Mouse (Mus musculus): ENCODE data around the gene Map3k5.

Map3k5 gene

DNA sequence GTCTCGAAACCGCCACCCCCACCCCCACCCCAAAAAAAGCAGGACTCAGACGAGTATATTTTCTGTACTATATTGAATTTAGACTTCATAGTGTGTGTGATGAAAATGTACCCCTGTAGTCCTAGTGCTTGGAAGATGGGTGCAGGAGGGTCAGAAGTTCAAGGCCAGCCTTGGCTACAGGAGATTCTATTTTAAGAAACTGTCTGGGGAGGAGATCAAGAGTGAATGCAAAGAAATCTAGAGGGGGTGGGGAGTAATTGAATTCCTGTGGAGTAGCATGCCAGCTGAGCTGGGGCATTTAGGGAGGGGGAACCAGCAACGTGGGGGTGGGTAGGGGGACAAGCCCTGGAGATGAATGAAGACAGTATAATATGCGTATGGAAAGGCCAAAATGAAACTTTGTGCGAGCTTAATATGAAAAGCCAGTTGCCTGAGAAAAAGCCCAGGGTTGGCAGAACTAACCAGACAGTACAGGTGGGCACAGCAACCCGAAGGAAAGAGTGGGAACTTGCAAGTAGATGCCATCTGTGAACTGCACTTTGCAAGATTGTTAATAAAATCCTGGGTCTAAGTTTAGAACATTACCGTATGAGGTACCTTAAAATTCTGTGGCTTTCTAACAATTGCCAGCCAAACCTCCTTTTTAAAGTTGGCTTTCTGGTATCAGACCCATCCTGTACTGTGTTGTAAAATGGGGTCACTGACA, 222.9 kb downstream of the Map3k5 start:
- no peak for DNase-seq (ENCODE audit: low read depth)

DNA sequence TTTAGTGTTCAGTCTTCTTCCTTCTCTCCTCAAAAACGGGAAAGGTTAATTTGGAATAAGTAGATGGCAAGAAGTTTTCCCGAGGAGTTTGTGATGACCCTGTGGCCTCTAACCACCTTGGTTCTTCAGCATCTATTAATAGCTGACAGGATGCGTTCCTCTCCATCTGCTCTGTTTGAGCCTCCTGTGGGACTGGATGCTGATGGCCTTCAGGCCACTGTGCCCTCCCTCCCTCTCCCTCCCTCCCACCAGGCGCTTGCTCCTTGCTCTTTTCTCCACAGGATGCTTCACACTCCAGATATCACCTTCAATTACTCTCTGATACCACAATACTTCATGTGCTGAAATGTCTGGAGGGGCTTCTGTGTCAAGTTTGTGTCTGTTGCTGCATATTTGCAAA, 224.5 kb downstream of the Map3k5 start:
- DNase-seq (ENCODE audit: low read depth): no peak

DNA sequence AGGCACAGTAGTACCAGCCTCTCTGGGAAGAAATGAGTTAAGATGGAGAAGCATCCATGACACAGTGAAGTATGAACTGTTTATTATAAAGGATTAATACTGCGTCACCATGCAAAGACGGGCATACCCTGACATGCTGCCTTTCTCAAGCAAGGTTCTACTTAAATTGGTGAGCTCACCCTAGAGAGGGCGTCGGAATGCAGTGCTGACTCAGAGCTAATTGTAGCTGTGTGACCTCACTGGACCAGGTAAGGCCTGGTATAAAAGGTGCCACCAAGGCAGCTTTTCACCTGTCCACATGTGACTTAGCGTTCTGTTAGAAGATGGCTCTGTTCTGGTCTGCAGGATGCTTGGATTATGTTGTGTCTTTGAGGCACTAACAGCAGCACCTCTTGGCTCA, 225.0 kb downstream of the Map3k5 start:
- DNase-seq (ENCODE audit: low read depth): no peak

DNA sequence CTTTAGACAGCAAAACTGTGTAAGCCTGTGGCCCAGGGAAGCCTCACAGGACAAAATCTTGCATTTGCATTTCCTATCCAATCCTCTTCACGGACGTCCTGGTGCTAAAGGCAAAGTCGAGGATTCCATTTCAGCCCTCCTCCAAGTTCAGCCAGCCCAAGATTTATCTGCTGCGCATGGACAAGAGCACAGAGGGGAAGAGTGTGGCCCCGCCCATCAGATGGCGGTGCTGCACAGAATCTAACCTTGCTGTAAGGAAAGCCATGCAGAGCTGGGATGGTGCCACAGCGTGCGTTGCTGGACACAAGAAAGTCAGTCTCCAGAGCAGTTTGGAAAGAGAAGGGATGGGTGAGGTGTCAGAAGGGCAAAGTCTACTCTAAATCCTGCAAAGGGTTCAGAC, 226.6 kb downstream of the Map3k5 start:
- DNase-seq (ENCODE audit: low read depth): no peak

DNA sequence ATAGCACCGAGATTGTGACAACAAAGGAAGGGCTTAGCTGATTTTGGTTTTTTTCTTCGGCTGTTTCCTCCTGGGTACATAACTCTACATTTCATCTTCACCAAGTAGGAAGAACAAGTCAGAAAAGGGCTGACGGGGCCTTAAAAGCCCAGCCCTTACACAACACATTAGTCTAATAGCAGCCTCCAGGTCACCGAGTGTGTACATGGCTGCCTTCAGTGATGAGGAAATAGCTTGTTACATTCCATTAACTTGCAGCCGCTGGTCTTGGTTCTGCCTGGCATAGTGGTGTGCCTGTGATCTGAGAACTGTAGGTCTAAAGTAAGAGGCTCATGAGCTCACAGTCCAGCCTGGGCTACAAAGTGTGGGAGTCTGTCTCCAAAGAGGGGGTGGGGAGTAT, 230.5 kb downstream of the Map3k5 start:
- DNase-seq (ENCODE audit: low read depth): no peak

DNA sequence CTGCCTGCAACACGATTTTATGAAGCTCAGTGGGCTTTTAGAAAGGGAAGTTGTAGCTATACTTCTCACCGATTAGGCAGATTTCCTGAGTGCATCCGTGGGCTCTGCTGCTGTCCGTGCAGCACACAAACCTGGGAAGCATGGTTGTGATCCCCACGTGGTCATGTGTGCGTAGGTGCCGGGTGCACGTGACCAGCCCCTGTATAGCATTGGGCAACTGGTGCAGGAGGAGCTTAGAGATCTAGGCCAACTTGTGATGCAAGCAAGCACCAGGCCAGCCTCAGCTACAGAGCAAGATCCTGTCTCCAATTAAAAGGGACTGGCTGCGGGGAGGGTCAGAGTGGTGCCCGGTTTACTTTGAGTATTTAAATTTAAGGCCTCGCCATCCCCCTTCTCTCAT, 232.5 kb downstream of the Map3k5 start:
- DNase-seq (ENCODE audit: low read depth): no peak

DNA sequence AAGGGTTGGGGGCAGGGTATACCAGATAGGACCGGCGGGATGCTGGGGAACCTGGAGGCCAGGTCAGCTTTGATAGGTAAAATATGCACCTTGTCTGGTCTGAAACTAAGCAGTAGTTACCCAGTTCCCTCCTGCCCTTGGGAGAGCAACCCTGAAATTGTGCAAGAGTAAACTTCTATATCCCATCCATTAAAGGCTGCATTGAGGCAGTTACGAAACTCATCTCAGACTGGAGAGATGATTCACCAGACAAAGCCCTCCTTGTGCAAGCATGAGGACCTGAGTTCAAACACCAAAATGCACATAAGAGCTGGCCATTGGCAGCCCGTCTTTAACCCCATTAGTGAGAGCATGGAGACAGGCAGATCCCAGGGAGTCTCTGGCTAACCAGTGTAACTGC, 233.2 kb downstream of the Map3k5 start:
- no peak for DNase-seq (ENCODE audit: low read depth)

DNA sequence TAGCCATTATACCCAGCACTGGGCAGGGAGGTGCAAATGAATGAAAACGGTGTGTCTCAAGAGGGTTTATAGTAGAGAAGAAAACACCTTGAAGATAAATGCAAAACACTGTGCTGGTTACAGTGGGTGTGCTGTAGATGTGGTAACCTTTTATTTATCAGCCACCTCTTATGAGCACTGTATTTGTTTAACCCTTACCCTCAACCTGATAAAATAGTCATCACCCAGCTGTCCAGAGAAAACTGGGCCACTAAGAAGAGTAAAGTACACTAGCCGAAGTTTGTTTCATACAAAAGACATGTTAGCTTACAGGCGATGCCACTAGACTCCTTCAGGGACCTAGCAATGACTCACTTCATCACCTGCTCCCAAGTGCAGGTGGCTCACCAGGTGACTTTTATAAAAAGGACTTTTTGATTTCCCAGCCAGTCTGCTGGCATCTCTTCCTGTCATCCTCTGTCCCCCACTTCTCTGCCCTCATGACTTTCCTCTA, 235.0 kb downstream of the Map3k5 start:
- no peak for DNase-seq (ENCODE audit: low read depth)

DNA sequence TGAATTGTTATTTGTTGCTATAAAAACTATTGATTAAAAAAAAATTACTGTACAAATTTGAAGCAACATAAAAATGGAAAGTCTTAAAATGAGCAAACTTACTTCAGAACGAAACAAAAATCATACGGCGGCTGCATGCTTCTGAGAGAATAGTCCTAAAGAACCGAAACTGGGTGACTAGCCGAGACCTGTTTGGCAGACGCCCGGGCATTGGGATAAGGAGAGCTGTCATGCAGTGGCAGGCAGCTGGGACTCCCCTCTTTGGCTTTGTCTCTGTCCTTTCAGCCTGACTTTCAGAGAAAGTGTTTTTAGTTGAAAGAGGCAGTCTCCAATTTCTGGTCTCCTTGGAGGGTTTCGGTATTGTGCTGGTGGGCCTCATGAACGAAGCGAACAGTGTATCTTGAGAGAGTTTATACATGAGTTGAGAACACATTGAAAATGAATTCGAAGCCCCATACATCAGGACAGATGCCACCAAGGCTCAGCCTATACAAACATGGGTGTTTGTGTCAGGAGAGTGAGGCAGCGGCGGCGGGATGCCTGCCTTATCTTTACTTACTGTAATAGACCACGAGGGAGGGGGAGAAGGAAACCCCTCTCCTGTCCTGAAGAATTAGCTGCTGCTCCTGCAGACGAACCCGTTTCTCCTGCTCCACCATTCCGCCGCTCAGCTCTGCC, 235.8 kb downstream of the Map3k5 start:
- no peak for DNase-seq (ENCODE audit: low read depth)

DNA sequence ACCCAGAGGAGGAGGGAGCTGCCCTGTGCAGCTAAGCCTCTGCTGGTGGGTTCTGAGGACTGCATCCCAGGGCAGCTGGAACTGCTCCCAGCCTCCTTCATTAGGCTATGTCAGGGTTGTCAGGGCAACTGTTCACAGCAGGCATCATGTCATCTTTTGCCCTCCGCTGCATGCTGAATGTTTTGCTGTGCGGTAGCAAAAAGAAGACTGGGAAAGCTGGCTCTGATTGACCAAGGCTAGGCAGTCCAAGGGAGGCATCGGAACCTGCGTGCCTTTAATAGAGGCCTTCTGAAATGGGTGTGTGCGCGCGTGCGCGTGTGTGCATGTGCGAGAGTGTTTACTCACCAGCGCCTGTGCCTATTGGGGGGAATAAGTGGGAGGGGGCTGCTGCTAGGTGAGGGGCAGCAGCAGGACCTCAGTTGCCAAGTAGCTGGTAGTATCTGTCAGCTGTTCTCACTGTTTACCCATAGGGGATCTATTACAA, 236.4 kb downstream of the Map3k5 start:
- DNase-seq (ENCODE audit: low read depth): no peak

DNA sequence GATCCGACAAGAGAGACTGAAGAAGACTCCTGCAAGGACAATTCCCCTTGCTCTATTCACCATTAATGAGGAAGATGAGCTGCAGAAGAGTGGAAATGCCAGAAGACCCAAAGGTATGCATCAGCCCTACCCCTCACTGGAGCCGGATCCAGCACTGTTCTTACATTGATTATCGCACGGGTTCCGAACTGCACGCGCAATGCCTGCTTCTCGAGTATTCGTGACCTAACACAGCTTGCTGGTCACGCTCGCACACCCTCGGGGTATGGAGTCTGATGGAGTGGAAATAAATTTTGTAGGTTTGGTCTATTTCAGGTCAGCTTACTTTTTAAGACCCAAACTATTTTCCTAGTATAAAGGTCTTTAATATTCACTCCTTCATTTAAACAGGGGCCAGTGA, 236.9 kb downstream of the Map3k5 start:
- DNase-seq (ENCODE audit: low read depth): no peak

DNA sequence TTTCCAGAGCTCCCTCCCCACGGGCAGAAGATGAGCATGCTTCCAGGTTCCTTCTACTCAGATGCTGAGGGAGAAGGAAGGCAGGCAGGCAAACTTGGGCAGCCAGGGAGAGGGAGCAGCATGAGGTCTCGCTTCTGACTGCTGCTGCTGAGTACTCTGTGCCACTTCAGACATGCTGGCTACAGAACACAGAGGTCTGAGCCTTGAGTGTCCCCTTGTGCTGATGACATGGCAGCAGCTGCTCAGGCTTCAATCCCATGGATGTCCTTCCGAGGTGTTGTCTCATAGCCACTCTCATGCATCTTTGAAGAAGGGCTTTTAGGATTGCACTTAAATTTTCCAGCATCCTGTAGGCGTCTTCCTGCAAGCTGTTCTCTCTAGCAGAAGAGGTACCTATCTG, 237.5 kb downstream of the Map3k5 start:
- DNase-seq (ENCODE audit: low read depth): no peak

DNA sequence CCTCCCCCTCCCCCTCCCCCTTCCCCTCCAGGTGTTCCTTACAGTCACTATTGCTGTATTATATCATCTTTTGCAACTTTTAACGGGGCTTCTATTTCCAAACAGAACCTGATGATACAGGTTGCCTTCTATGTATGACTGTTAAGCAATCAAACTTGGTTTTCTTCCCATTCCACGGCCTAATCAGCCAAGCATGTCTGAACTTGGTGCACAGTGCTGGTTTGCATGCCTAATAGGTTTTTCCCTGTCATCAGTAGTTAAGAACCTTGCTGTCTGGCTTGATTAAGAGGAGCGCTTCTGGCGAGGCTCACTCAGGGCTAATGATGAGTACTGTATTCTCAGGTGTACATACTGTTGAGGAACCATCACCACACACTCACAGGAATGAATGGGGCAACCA, 239.5 kb downstream of the Map3k5 start:
- DNase-seq (ENCODE audit: low read depth): no peak

DNA sequence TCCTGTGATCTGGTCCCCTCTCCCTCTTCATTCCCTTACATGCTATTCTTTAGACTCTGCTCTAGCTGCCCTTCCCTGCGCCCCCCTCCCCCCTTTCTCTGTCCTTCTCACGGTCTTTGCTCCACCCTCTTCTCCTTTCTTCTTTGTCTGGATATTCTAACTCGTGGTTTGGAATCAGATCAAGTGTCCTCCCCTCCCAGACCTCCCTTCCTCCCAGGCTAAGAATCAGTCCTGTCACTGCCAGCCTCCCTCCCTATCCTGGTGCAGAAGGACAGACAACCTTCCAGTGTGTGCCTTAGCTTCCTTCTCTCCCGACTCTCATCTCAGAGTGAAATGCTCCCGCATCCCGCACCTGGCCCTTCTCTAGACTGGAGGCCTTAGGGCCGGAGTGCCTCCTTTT, 241.8 kb downstream of the Map3k5 start:
- no peak for DNase-seq (ENCODE audit: low read depth)

DNA sequence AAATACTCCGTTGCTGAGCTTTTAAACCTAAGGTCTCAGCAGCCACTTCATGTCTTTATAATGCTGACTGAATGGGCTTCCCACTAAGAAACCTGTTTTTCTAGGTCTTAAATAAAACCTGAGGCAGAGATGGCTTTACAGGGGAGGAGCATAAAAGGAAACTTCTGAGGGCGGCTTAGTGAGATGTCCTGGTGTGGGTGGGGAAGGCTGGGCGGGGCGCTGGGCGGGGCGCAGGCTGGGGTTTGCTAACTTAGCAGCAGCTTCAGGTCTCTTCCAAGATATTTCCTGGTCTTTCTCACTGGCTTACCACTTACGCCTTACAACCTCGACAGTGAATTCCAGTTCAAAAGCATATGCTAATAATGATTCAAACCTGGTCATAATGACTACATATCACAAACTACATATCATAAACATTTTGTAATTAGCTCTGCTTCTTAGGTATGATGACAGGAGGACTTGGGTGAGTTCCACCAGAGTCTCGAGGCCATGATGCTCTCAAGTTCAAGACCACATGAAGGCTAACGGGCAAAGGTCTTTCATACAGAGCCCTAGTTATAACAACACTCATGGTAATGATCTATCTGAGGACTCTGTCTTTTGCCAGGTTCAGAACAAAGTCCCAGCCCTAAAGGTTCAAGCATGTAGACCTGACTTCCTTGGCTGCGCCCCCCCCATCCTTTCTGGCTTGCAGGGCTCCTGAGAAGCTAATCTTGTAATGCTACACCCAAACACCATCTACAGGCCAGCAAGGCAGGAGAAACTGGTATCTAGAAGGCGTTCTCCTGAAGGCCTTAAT, 244.7 kb downstream of the Map3k5 start:
- no peak for DNase-seq (ENCODE audit: low read depth)

DNA sequence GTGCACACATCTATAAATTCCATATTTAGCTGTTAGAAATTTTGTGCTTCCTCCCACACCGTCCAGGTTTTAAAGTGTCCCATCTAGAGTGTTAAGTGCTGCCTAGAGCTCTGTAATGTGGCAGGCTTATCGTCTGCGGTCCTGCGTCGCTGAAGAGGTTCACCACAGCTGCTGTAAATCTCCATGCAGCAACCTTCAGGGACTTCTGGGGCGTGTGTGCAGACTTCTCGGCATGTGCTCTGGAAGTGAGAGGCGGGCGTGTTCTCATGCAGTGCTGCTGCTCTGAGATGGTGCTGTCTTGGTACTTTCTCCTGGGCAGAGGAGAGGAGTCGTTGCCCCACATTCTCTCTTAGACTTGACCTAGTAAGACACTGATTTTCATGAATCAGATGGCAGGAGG, 246.9 kb downstream of the Map3k5 start:
- DNase-seq (ENCODE audit: low read depth): no peak

DNA sequence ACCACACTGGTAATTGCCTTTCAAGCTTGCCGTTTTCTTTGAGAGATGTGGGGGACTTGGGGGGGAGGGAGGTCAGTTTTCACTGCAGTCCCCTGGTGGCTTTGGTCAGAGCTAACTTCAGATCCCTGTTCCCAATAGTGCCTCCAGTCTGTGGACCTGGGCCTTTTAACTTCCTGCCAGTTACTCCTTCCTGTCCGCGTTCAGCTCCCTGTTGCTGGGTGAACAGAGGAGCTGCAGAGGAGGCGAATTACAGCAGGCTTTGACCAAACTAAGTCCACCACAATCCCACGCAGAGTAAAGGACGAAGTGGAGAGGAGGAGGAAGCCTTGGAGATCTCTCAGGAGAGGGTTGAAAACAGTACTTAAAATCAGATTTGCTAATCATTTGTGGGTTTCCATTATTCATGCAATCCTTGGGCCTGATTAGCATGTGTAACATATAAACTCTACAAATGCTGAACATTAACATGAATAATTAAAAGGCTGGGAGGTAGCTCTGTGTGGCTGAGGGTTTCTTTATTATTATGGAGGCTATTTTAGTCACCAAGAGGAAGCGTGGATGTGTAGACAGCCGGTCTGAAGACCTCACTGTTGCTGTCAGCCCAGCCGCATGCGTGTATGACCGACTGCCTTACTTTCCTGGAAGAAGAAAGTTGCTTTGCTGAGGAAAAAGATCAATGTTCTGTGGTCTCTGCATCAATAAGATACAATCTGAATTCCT, 247.6 kb downstream of the Map3k5 start:
- no peak for DNase-seq (ENCODE audit: low read depth)

DNA sequence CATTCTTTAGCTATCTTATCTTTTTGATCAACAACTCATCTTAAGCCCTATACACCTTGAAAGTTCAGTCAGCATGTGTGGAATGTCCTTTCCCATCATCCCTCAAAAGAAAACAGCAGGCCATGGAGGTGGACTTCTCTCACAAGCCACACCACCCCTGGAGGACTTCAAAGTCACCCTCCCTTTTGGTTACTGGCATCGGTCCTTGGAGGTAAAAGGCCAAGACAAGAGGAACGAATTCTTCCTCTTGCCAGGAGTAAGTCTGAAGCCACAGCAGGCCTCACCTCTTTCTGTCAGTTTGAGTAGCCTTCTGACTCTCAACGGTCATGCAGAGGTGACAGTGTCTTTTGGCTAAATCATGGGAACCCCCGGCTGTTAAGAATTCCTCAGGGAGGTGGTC, 250.1 kb downstream of the Map3k5 start:
- no peak for DNase-seq (ENCODE audit: low read depth)

DNA sequence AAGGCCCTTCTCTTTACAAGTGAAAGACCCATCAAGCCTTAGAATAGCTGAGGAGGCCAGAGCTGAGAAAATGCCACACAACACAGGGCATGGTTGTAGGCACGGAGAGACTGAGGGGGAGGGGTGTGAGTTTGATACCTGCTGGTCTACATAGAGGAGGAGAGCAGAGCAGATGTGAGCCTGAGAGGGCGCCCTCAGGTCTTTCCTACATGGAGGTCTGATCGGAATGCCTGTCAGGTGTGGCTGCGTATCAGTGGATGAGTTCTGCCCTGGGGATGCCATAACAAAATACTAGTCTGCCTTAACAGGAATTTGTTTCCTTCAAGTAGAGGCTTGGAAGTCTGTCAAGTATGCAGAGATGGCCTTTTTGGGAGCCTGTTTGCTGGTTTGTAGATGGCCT, 251.0 kb downstream of the Map3k5 start:
- DNase-seq (ENCODE audit: low read depth): no peak

DNA sequence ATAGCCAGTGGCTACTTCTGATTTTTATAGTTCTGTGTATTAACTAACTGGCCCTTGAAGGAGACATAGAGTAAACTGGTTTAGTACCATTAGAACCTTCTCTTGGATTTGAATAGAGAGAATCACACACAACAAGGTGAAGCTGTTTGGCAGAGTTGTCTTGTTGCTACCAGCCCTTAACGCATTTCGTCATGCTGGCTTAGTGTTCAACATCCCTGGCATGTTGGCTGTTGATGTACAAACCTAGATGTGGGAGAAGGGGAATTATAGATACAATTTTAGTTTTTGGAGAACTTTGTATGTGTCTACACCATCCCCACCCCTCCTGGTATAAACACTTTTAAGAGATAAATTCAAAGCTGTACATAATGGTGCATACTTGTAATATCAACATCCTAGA, 251.5 kb downstream of the Map3k5 start:
- no peak for DNase-seq (ENCODE audit: low read depth)

DNA sequence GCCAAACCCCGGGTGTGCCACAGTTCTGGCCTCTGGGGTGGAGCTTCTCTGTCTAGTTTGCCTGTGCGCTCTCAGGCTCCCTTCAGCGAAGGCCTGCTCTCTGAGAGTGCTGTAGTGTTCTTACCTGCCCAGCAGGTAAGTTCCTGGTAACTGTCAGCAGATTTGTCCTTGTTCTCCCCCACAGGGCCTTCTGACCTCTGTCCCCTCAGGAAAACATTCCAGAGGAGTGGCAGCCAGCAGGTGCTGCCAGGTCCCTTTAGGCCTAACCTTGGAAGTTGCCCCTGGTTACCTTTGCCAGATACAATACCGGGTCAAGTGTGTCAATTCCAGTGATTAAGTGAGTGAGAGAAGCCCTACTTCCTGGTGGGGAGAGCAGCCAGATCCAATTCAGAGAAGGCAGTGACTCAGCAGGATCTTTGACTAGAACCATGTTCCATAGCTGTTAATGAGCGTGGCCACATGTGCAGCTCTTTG, 252.6 kb downstream of the Map3k5 start:
- DNase-seq (ENCODE audit: low read depth): no peak

DNA sequence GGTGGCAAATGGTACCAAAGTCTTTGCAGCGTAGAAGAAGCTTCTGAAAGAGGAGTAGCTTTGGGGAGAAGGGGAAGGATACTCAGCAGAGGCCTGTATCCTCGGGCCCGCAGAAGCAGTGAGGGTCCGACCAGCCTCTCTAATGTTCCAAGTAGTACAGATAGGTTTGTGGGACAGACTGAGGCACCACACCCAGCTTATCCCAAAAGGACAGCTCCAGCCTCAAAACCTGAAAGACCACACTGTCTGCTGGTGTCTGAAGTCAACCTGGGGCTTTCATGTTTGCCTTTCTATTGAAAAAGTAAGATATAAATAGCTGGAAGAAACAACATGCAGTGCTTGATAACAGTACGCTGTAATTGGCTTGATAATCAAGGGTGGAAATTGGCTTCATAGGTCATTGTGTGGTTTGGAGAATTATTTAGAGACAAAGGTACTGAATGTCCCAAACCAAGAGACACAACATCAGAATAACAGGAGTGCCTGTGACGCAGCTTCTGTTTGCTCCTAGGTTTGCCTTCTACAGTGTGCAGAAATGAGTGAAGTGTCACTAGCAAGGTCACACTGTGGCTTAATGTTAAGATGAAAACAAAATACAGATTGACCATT, 256.0 kb downstream of the Map3k5 start:
- no peak for DNase-seq (ENCODE audit: low read depth)
